Mouse (Mus musculus) embryonic stem cell, embryonic (primary cell): ENCODE measurements at regions not wholly inside any gene's neighbourhood (a gene's known extent, or its start where the extent isn't known, plus 50 kb on each side); places are given as distances from the start of the nearest gene placed in this dataset.

Experiments used
- CTCF ChIA-PET, 4 experiments: fragments of 300-600 bp in 2 of 4; fragments of 350-600 bp in 2 of 4; sonication (Branson Sonifier 250); formaldehyde crosslinking; loops; one replicate each; lab custom pipeline; 2022; ENCODE audit warnings: inconsistent platforms in 2 of 4; lab: Charles Lee
- POLR2A ChIA-PET, 4 experiments: fragments of 300-600 bp in 2 of 4; fragments of 350-600 bp in 2 of 4; sonication (Branson Sonifier 250); formaldehyde crosslinking; loops; one replicate each; lab custom pipeline; 2022; ENCODE audit warnings: antibody characterized with exemption in 4 of 4, inconsistent platforms in 1 of 4; lab: Charles Lee

DNA sequence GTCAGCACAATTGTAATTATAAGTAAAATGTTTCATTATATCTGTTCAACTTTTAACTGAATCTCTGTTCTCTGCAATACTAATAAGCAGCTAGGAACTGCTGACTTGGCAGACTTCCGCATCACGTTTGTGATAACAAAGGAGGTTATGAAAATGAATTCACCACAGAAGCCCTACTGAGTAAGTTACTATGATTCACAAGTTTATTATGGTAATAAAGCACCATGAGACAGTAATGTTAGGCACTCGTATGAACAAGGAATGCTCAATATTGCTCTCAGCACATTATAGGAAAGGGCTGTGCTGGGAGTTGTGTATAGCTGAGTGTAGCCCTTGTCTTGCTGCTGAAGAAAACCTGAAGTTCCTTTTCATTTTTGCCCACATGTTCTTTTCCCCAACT lies 238.9 kb upstream of the Pcdh9 start:
- POLR2A ChIA-PET, result no interaction called here
- CTCF ChIA-PET, result no interaction called here

DNA sequence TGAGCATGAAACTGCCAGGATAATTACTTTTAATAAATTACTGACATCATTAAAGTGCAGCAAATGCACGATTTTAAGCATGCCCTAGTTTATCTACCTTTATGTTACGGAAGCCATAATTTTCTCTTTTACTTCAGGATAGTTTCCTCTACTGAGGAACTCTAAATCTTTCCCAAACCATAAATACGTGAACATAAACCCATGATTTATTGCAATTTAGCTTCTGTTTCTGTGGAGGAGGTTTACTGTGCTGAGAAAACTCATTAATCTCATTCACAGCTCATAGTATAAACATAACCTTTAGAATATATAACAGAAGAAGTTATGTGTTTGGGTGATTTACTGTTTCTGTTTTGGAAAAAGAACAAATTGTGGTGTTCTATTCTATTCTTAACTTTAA lies 233.1 kb upstream of the Pcdh9 start:
- ChIA-PET POLR2A (no interaction called here), CTCF (no interaction called here)

DNA sequence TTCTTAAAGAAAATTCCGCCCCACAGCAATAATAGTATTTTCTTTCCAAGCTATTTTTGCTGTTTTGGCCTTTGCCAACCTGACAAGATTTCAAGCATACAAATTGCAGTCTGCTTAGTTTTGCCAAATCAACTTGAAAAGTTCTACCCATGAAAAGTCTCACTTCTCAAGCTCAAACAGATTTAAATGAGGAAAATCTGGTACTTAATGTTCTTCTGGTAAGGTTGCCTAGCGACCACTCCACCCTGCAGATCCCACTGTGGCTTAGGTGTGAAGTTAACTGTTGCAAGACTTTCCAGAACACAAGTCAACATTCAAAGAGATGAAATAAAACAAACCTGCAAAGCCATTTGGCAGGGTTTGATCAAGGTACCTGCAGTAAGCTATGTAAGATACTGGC lies 208.4 kb upstream of the Pcdh9 start:
- ChIA-PET CTCF (interaction anchor here in 1 of 4 experiments (0.6 kb wide), 1 partner anchor 52 kb away, joined by 4 read pairs; no protein-coding TSS in a partner anchor), POLR2A (no interaction called here)

GRCm38 (mm10) chr14:94093989-94094388 lies 203.5 kb upstream of the Pcdh9 start:
- POLR2A ChIA-PET, result no interaction called here

More at GRCm38 (mm10) chr14:94093989-94094388, 203.5 kb upstream of the Pcdh9 start:
- CTCF ChIA-PET, result interaction anchor here in 1 of 4 experiments (0.6 kb wide), 1 partner anchor 797 kb away, joined by 3 read pairs; no protein-coding TSS in a partner anchor
